Mouse (Mus musculus): ENCODE measurements around the gene Dazap2. TPM values are rescaled to one million over a fixed set of nuclear protein-coding genes. Genes with fewer than 3 reads are reported as not detected.
"Not testable (repeated sequence)": the region's sequence is repeated elsewhere in the genome, so short reads cannot be mapped to it uniquely, and the experiment has no call there.

Gene Dazap2
- polyA plus RNA-seq, 1 experiment from 2014 or later: 99.3 TPM

DNA sequence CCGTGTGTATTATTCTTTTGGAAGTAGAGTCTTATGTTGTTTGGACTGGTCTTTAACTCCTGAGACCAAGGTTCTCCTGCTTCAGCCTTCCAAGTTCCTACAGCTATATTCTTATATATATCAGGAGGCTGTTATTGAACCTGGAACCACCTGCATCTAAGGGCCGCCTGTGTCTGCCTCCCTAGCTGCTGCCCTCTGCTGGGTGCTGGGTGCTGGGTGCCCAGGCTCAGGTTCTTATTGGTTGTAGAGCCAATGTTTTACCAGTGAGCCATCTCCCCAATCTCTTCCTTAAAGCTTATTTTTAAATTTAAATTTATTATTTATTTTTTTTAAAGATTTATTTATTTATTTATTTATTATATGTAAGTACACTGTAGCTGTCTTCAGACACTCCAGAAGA, 2.7 kb upstream of the Dazap2 start:
- H3K36me3 ChIP-seq: no peaks in the 10 kb centered on the region
- WGBS: 72% methylated on average over 2 of the region's 2 CpGs
- no peak overlapping the region for H3K4me3 ChIP-seq (replicated peaks)
- H3K9ac ChIP-seq (replicated peaks): no peak overlapping the region
- H3K27me3 ChIP-seq (replicated peaks): no peaks in the 10 kb centered on the region
- no peak for ATAC-seq (ENCODE audit: low FRiP score)
- no peak overlapping the region for H3K27ac ChIP-seq (replicated peaks)
- H3K4me1 ChIP-seq: peaks cover 31% of the 10 kb centered on the region
- H3K4me2 ChIP-seq: no peak overlapping the region
- H3K9me3 ChIP-seq (replicated peaks): no peaks in the 10 kb centered on the region

DNA sequence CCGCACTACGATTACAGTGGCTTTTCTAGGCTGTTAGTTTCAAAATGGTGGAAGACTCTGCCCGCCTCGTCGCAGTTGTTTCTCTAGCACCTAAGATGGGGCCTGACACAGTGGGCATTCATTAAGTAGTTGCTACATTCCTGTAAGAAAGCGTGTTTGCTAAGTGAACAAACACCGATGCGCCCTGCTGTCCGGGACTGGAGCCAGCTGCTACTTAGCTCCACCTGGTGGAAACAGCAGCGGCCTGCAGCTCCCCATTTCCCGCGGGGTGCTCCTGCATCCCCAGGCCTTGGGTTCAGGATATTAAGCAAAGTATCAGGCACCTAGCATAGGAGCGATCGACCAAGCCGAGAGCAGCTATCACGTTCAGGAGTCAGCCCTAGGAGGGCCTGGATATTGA, 1.6 kb upstream of the Dazap2 start:
- peak overlapping the region; percentile 13; the same call in 1 of the 2 replicates for H3K4me3 ChIP-seq (replicated peaks)
- H3K27ac ChIP-seq (replicated peaks): 0 out of 2 replicates have a peak overlapping the region, but pooled peaks have one; percentile 9
- peak overlapping the region; percentile 71 for H3K4me2 ChIP-seq

DNA sequence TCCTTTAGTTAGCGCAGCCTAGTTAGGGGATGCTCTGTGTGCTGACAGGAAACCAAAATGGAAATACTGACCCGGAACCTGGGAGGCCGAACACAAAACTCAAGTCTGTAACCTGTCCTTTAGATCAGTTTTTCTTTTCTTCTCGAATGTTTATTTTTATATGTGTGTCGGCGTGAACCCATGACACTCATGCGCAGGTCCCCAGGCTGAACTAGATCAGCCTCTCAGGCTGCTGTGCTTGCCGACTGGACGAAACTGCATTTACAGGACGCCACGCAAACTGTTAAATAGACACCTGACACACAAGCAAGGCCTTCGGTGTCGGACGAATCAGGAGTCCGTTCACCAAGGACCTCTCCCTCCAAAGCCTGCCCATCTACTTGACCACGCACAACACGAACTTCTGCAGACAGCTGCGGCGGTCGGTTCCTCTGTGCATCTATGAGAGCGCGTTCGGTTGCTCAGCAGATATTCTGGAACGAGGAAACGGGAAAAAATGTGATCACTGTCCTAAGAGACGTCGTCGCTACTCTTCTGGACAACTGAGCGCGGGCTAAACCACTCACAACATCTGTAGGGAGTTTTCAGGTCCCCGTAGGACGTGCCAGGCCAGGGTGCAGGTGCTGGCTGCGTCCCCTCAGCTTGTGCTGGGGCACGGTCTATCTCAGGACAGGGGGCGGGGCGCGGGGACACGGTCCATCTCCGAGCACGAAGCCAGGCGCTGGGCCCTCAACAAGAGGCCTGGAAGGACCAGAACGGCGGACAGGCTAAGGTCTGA, 742 bp upstream of the Dazap2 start:
- Histone ChIP-seq H3K4me1 (peaks cover 31% of the 10 kb centered on the region), H3K36me3 (peaks cover 20% of the 10 kb centered on the region), H3K4me2 (peak overlapping the region; percentile 71), H3K9ac (replicated peaks) (peak overlapping the region; percentile 56), H3K27me3 (replicated peaks) (no peaks in the 10 kb centered on the region), H3K4me3 (replicated peaks) (peak overlapping the region; percentile 84), H3K9me3 (replicated peaks) (no peaks in the 10 kb centered on the region), H3K27ac (replicated peaks) (peak overlapping the region; percentile 96)
- 9% methylated on average over 42 of the region's 43 CpGs for WGBS
- ATAC-seq (ENCODE audit: low FRiP score): peak; percentile 5

More for the DNA sequence above, 1.6 kb upstream of the Dazap2 start:
- Histone ChIP-seq H3K9me3 (replicated peaks) (no peaks in the 10 kb centered on the region), H3K36me3 (peaks cover 11% of the 10 kb centered on the region), H3K27me3 (replicated peaks) (no peaks in the 10 kb centered on the region), H3K4me1 (peaks cover 31% of the 10 kb centered on the region), H3K9ac (replicated peaks) (no peak overlapping the region)
- no peak for ATAC-seq (ENCODE audit: low FRiP score)
- WGBS: 8% methylated on average over 16 of the region's 16 CpGs

DNA sequence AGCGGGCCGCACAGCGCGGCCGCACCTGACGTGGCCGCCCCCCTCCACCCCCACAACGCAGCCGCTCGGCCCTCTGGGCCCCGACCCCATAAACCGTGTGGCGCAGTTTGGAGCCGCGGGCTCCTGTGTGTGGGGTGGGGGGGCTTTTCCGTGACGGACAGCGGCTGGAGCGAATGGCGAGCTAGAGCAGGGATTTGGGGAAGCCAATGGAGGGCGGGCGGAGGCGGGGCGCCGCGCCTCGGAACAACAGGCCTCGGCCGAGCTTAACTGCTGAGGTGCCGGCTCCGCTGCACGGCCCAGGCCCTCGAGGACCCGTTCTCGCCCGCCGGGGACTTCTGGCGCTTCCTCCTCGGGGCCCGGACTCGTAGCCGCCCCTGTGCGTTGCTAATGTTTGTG, 674 bp downstream of the Dazap2 start:
- H3K27ac ChIP-seq (replicated peaks): peak overlapping the region; percentile 96
- H3K4me1 ChIP-seq: peaks cover 28% of the 10 kb centered on the region
- no peaks in the 10 kb centered on the region for H3K9me3 ChIP-seq (replicated peaks)
- peak; percentile 89 for ATAC-seq (ENCODE audit: low FRiP score)
- peak overlapping the region; percentile 78 for H3K9ac ChIP-seq (replicated peaks)
- peaks cover 32% of the 10 kb centered on the region for H3K36me3 ChIP-seq
- H3K27me3 ChIP-seq (replicated peaks): no peaks in the 10 kb centered on the region
- peak overlapping the region; percentile 84 for H3K4me3 ChIP-seq (replicated peaks)
- WGBS: under 1% methylated on average over 39 of the region's 43 CpGs
- peak overlapping the region; percentile 71 for H3K4me2 ChIP-seq

DNA sequence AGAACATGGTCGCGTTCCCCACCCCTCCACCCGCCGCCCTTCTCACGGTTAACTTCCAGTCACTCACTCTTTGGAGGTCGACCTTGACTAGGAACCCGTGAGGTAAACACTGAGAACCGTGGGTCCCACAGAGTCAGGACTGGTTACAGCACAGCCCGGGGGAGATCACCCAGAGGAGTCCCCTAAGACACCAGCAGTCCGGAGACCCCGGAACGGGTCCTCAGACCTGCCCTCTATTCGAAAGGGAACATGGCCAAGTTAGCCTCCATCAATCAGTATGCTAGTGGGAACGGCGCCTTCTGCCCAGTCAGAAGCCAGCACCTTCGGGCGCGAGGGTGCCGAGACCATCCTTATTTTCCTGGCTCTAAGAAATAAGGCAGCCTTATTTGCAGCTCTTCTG, 1.1 kb downstream of the Dazap2 start:
- ATAC-seq (ENCODE audit: low FRiP score): peak; percentile 7
- no peaks in the 10 kb centered on the region for H3K27me3 ChIP-seq (replicated peaks)
- peaks cover 34% of the 10 kb centered on the region for H3K36me3 ChIP-seq
- peak overlapping the region; percentile 84 for H3K4me3 ChIP-seq (replicated peaks)
- H3K9me3 ChIP-seq (replicated peaks): no peaks in the 10 kb centered on the region
- peak overlapping the region; percentile 78 for H3K9ac ChIP-seq (replicated peaks)
- H3K4me2 ChIP-seq: peak overlapping the region; percentile 71
- 0% methylated on average over 19 of the region's 19 CpGs for WGBS
- H3K27ac ChIP-seq (replicated peaks): peak overlapping the region; percentile 96
- peaks cover 28% of the 10 kb centered on the region for H3K4me1 ChIP-seq

DNA sequence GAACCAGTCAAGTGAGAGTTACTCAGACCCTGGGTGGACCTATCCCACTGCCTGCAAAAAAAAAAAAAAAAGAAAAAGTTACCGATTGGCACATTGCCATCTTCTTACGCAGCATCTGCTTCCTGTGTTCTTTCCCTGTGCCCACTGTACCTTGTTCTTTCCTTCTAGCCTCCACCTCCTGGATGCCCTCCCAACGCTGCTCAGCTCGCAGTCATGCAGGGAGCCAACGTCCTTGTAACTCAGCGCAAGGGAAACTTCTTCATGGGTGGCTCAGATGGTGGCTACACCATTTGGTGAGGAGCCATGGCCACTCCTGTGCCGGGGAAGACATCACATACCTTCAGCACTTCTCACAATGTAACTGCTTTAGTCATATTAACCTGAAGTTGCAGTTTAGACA, 4.1 kb downstream of the Dazap2 start:
- Histone ChIP-seq H3K36me3 (peaks cover 34% of the 10 kb centered on the region), H3K4me3 (replicated peaks) (no peak overlapping the region), H3K4me1 (peaks cover 17% of the 10 kb centered on the region), H3K27me3 (replicated peaks) (no peaks in the 10 kb centered on the region), H3K9ac (replicated peaks) (no peak overlapping the region), H3K9me3 (replicated peaks) (no peaks in the 10 kb centered on the region), H3K27ac (replicated peaks) (no peak overlapping the region), H3K4me2 (no peak overlapping the region)
- WGBS: 91% methylated on average over 7 of the region's 7 CpGs
- ATAC-seq (ENCODE audit: low FRiP score): no peak

DNA sequence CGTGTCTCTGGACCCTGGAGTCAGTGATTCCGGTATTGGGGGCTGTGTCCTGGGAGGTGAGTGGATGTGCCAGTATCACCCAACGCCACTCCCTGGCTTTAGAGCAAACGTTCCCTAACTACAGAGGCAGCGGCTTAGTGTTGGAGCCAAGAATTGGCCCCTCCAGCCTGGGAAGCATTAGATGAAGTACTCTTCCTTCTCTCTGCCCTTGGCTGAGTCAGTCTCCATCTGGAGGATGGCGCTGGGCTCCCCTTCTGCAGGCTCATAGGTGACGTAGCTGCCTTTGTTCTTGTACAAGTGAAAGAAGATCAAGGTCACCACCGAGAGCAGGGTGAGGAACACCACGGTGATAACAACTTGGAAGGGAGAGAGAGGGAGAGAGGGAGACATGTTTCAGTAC, 6.5 kb downstream of the Dazap2 start:
- H3K4me2 ChIP-seq: not testable (repeated sequence)

DNA sequence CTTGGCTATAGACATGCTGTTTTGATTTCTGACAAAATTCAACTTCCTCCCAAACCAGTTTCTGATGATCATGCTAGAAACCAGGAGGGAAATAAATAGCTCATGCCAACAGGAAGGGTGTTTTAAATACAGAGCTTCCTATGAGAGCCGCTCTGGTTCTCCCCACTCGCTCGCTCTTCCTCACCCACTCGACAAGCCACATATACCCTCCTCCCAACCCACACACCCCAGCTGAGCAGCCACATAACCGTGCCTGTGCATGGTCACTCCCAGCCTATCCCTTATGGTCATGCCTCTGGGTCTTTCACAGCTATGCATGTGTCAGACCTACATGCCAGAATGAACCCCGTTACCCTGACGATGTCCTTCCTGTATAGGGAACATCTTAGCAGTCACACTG, 7.0 kb downstream of the Dazap2 start:
- H3K27me3 ChIP-seq (replicated peaks): no peaks in the 10 kb centered on the region
- no peak overlapping the region for H3K9ac ChIP-seq (replicated peaks)
- 89% methylated on average over 7 of the region's 7 CpGs for WGBS
- no peak overlapping the region for H3K27ac ChIP-seq (replicated peaks)
- H3K4me3 ChIP-seq (replicated peaks): no peak overlapping the region
- H3K36me3 ChIP-seq: peaks cover 34% of the 10 kb centered on the region
- ATAC-seq (ENCODE audit: low FRiP score): no peak
- H3K4me1 ChIP-seq: peaks cover under 1% of the 10 kb centered on the region; the same call in 1 of the 2 replicates
- H3K4me2 ChIP-seq: no peak overlapping the region
- no peaks in the 10 kb centered on the region for H3K9me3 ChIP-seq (replicated peaks)

More for the DNA sequence above, 6.5 kb downstream of the Dazap2 start:
- H3K27ac ChIP-seq (replicated peaks); H3K27me3 ChIP-seq (replicated peaks); H3K4me3 ChIP-seq (replicated peaks); ATAC-seq (ENCODE audit: low FRiP score); H3K4me1 ChIP-seq; H3K9ac ChIP-seq (replicated peaks); H3K9me3 ChIP-seq (replicated peaks): not testable (repeated sequence)
- peaks cover 34% of the 10 kb centered on the region for H3K36me3 ChIP-seq
- WGBS: 81% methylated on average over 9 of the region's 9 CpGs

DNA sequence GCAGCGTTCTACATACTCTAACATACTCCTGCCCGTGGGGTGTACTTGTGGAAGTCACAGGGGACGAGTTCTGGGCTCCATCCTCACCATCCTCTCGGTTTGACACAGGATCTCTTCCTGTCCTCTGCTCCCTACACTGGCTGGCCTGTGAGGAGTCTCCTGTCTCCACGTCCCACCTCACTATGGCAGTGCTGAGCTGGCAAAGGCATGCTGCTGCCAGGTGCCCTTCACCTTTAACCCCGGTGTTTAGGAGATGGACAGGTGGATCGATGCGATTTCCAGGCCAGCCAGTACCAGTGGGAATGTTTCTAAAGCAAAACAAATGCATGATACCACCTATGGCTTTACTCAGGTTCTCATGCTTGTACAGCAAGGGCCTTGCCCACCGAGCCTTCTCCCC, 8.6 kb downstream of the Dazap2 start:
- no peak for ATAC-seq (ENCODE audit: low FRiP score)
- Histone ChIP-seq H3K36me3 (peaks cover 21% of the 10 kb centered on the region), H3K9me3 (replicated peaks) (no peaks in the 10 kb centered on the region), H3K4me1 (peaks cover 6% of the 10 kb centered on the region; the same call in 1 of the 2 replicates), H3K4me2 (no peak overlapping the region), H3K9ac (replicated peaks) (no peak overlapping the region), H3K27ac (replicated peaks) (no peak overlapping the region), H3K4me3 (replicated peaks) (no peak overlapping the region), H3K27me3 (replicated peaks) (no peaks in the 10 kb centered on the region)
- 91% methylated on average over 9 of the region's 9 CpGs for WGBS

DNA sequence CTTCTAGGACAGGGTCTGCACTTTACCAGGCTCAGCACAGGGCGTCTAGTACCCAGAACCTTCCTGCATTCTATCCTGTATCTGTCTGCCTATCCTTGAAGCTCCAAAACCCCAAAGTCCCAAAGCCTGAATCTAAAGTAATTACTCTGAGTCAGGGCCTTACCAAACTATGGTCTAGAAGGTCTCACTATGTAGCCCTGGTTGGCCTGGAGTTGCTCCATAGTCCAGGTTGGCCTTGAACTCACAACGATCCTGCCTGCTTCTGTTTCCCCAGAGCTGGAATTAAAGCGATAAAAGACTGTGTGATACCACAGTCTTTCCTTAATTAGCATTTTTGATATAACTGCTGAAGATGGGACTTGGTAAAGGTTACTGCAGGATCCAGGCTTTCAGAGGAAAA, 9.3 kb downstream of the Dazap2 start:
- WGBS: 94% methylated on average over 3 of the region's 3 CpGs
- no peaks in the 10 kb centered on the region for H3K27me3 ChIP-seq (replicated peaks)

DNA sequence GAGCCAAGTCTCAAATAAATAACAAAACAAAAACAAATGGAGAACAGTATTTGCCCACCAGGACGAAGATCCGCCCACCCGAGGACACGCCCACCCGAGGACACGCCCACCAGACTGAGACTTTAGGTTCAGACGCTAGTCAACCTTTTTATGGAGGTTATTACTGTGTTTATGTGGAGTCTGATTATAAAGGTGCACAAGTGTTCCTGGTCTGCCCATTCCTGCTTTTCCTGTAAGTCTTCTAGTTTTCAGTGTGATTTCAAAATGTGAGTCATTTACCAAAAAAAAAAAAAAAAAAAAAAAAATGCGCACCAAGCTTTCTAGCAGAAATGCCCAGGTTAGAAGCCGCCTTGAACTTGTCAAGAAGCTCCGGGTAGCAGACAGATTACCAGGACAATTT, 12.1 kb downstream of the Dazap2 start:
- ATAC-seq (ENCODE audit: low FRiP score): no peak
- Histone ChIP-seq H3K27me3 (replicated peaks) (peaks cover 2% of the 10 kb centered on the region; the same call in 1 of the 2 replicates), H3K4me2 (no peak overlapping the region), H3K4me1 (peaks cover 6% of the 10 kb centered on the region; the same call in 1 of the 2 replicates), H3K36me3 (no peaks in the 10 kb centered on the region), H3K27ac (replicated peaks) (no peak overlapping the region), H3K9ac (replicated peaks) (no peak overlapping the region), H3K9me3 (replicated peaks) (no peaks in the 10 kb centered on the region), H3K4me3 (replicated peaks) (no peak overlapping the region)
- WGBS: 11% methylated on average over 10 of the region's 10 CpGs

More for the DNA sequence above, 9.3 kb downstream of the Dazap2 start:
- peaks cover 14% of the 10 kb centered on the region for H3K36me3 ChIP-seq
- ATAC-seq (ENCODE audit: low FRiP score): no peak
- H3K27ac ChIP-seq (replicated peaks): no peak overlapping the region
- H3K9ac ChIP-seq (replicated peaks): no peak overlapping the region
- no peaks in the 10 kb centered on the region for H3K9me3 ChIP-seq (replicated peaks)
- no peak overlapping the region for H3K4me3 ChIP-seq (replicated peaks)
- H3K4me1 ChIP-seq: peaks cover 6% of the 10 kb centered on the region; the same call in 1 of the 2 replicates
- H3K4me2 ChIP-seq: no peak overlapping the region

DNA sequence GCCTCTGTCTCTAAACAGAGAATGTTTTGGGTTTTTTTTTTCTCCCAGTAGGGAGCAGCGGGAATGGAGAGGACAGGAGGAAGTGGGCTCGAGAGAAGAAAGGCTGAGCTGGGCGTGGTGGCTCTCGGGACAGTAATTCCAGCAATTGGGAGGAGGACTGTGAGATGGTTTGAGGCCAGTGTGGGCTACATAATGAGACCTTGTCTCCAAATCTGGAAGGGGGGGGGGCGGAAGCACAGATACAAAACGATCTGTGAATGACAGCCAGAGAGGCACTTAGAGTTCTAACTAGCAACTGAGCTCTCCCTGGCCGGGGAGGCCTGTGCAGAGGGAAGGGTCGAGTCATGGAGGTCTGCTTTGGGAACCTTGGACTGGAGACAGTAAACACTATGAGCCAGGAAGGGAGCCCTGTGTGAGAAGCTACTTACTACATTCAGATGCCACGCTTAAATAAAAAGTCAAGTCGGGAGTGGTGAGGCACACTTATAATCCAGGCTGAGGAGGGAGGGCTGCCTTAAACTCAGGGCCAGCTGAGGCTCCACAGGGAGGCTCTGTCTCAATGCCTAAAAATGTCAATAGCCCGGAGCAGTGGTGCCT, 12.7 kb downstream of the Dazap2 start:
- peaks cover 4% of the 10 kb centered on the region; the same call in 1 of the 2 replicates for H3K27me3 ChIP-seq (replicated peaks)
- H3K27ac ChIP-seq (replicated peaks): no peak overlapping the region
- 5% methylated on average over 11 of the region's 11 CpGs for WGBS
- H3K9me3 ChIP-seq (replicated peaks): no peaks in the 10 kb centered on the region
- no peak overlapping the region for H3K4me2 ChIP-seq
- H3K4me3 ChIP-seq (replicated peaks): no peak overlapping the region
- no peak for ATAC-seq (ENCODE audit: low FRiP score)
- H3K4me1 ChIP-seq: peaks cover 6% of the 10 kb centered on the region; the same call in 1 of the 2 replicates
- H3K36me3 ChIP-seq: no peaks in the 10 kb centered on the region
- H3K9ac ChIP-seq (replicated peaks): no peak overlapping the region
